Mouse (Mus musculus): ENCODE measurements around the gene Slc6a13. TPM values are rescaled to one million over a fixed set of nuclear protein-coding genes. Genes with fewer than 3 reads are reported as not detected.
A peak's percentile ranks its signal among the peaks of the same experiment; 100 is the strongest.

The Slc6a13 gene
- 15.8 and 16.1 TPM in 2 replicates for polyA plus RNA-seq (2016; fragmentation: Nextera tagmentation; extraction: Ambion mirVana)

DNA sequence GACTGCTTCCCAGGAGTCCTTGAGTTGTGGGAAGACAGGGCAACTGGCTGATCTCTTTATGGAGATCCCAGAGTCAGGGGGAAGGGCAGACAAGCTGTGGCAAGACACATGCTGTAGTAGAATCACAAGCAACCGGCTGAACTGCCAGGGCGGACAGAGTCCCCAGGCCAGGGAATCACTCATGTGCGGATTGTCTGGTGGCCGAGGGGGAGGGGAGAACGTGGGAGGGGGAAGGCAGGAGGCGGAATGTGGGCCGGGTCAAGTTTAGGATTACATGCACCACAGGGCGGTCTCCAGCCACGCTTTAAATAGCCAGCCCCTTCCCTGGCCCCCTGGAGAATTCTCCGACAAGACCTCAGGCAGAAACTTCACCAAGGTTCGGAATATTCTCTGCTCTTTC lies at the start of gene Slc6a13:
Gene Slc6a13, plus strand, starts transcription at position 274 of the 400 bp plus-strand sequence.
- no peaks in the 10 kb centered on the region for H3K9me3 ChIP-seq
- H3K9ac ChIP-seq, result no peak within 1 kb of the TSS
- H3K4me3 ChIP-seq, result no peak within 1 kb of the TSS
- no peak for ATAC-seq (ENCODE audit: low FRiP score, low read depth)
- peak within 1 kb of the TSS; percentile 28 for H3K4me2 ChIP-seq (replicated peaks)
- WGBS, result 4% methylated on average over 11 of the region's 11 CpGs
- no peaks in the 10 kb centered on the region for H3K36me3 ChIP-seq
- H3K27me3 ChIP-seq (replicated peaks), result no peaks in the 10 kb centered on the region
- no peak within 1 kb of the TSS for H3K27ac ChIP-seq
- peaks cover 6% of the 10 kb centered on the region for H3K4me1 ChIP-seq

- WGBS, result 44% methylated on average over 1 of the region's 1 CpGs
- ATAC-seq (ENCODE audit: low FRiP score, low read depth), result no peak
Measured at GRCm38 (mm10) chr6:121250406-121250805, 49.6 kb upstream of the Slc6a13 start.

GRCm38 (mm10) chr6:121251256-121251655 lies 48.8 kb upstream of the Slc6a13 start:
- Histone ChIP-seq H3K9me3 (no peaks in the 10 kb centered on the region), H3K4me1 (no peaks in the 10 kb centered on the region), H3K27me3 (replicated peaks) (no peaks in the 10 kb centered on the region), H3K36me3 (no peaks in the 10 kb centered on the region), H3K4me3 (no peak overlapping the region), H3K27ac (no peak overlapping the region), H3K4me2 (replicated peaks) (no peak overlapping the region), H3K9ac (no peak overlapping the region)
- 75% methylated on average over 5 of the region's 5 CpGs for WGBS
- ATAC-seq (ENCODE audit: low FRiP score, low read depth), result no peak

More at GRCm38 (mm10) chr6:121250406-121250805, 49.6 kb upstream of the Slc6a13 start:
- Histone ChIP-seq H3K4me3 (no peak overlapping the region), H3K9me3 (no peaks in the 10 kb centered on the region), H3K27ac (no peak overlapping the region), H3K27me3 (replicated peaks) (no peaks in the 10 kb centered on the region), H3K4me2 (replicated peaks) (no peak overlapping the region), H3K36me3 (no peaks in the 10 kb centered on the region), H3K9ac (no peak overlapping the region), H3K4me1 (no peaks in the 10 kb centered on the region)

DNA sequence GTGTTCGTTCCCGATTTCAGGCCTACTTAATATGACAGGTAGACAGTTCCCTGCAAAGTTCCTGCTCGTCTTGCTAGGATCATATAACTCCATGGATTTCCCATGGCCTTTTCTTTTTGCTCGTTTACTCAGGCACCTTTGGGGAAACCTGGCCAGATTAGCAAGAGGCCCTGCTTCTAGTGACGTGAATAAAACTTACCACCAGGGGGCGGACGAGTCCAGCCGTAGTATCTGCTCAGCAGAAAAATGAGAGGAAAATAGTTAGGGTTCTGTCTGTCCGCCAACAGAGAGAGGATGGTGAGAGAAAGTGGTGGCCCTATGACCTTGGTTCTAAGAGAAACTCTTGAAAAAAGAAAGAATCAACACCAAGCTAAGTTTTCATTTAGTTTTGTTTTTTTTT lies 39.5 kb upstream of the Slc6a13 start:
- no peaks in the 10 kb centered on the region for H3K36me3 ChIP-seq
- no peaks in the 10 kb centered on the region for H3K27me3 ChIP-seq (replicated peaks)
- no peak overlapping the region for H3K4me2 ChIP-seq (replicated peaks)
- no peak for ATAC-seq (ENCODE audit: low FRiP score, low read depth)
- no peak overlapping the region for H3K9ac ChIP-seq
- H3K4me3 ChIP-seq, result no peak overlapping the region
- no peak overlapping the region for H3K27ac ChIP-seq
- WGBS, result 37% methylated on average over 9 of the region's 9 CpGs
- H3K9me3 ChIP-seq, result no peaks in the 10 kb centered on the region
- no peaks in the 10 kb centered on the region for H3K4me1 ChIP-seq

- 82% methylated on average over 8 of the region's 8 CpGs for WGBS
- no peaks in the 10 kb centered on the region for H3K9me3 ChIP-seq
- H3K4me3 ChIP-seq, result no peak overlapping the region
- H3K4me2 ChIP-seq (replicated peaks), result no peak overlapping the region
- H3K36me3 ChIP-seq, result no peaks in the 10 kb centered on the region
- no peak overlapping the region for H3K27ac ChIP-seq
- no peaks in the 10 kb centered on the region for H3K4me1 ChIP-seq
- H3K27me3 ChIP-seq (replicated peaks), result no peaks in the 10 kb centered on the region
- H3K9ac ChIP-seq, result no peak overlapping the region
- ATAC-seq (ENCODE audit: low FRiP score, low read depth), result no peak
Measured at GRCm38 (mm10) chr6:121261233-121261632, 38.8 kb upstream of the Slc6a13 start.

DNA sequence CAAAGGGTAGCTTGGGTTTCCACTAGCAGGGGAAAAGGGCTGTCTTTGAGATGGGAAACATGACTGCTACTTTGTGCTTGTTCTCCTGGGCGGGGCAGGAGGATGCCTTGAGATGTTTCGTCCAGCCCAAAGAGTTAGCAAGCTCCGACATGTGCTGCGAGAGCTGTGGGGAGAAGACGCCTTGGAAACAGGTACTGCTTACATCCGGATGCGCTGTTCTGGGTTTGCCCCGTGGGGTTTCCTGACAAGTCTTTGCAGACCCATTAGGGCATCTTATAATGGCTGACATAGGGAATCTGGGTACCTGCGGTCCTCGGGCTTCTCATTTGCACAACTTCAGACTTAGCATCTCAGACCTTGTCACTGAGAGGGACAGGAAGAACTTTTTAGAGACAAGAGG lies 38.0 kb upstream of the Slc6a13 start:
- Histone ChIP-seq H3K27me3 (replicated peaks) (no peaks in the 10 kb centered on the region), H3K9me3 (no peaks in the 10 kb centered on the region), H3K4me1 (no peaks in the 10 kb centered on the region), H3K9ac (no peak overlapping the region), H3K4me2 (replicated peaks) (no peak overlapping the region), H3K4me3 (no peak overlapping the region), H3K36me3 (no peaks in the 10 kb centered on the region), H3K27ac (no peak overlapping the region)
- no peak for ATAC-seq (ENCODE audit: low FRiP score, low read depth)
- WGBS, result 91% methylated on average over 10 of the region's 10 CpGs

GRCm38 (mm10) chr6:121262496-121262895 lies 37.5 kb upstream of the Slc6a13 start:
- no peak overlapping the region for H3K4me3 ChIP-seq
- H3K27ac ChIP-seq, result no peak overlapping the region
- no peak for ATAC-seq (ENCODE audit: low FRiP score, low read depth)
- no peak overlapping the region for H3K4me2 ChIP-seq (replicated peaks)
- no peak overlapping the region for H3K9ac ChIP-seq
- H3K9me3 ChIP-seq, result no peaks in the 10 kb centered on the region
- H3K4me1 ChIP-seq, result no peaks in the 10 kb centered on the region
- H3K27me3 ChIP-seq (replicated peaks), result no peaks in the 10 kb centered on the region
- H3K36me3 ChIP-seq, result no peaks in the 10 kb centered on the region
- 94% methylated on average over 11 of the region's 11 CpGs for WGBS

DNA sequence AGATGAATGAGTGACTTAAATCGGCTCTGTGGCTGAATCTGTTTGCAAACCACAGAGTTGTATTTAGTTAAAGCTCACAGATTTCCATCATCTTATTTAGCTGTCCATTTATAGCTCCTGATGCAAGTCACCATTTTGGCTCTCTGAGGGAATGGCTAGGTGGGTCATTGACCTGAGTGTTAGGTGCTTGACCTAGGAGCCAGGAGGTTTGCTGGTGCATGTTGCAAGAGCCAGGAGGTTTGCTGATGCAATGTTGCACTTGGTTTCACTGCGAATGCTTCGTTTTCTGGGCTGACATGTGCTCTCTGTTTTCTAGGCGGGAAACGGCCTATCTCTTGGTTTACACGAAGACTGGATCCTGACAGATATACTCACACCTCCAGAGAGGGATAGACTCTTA lies 29.9 kb upstream of the Slc6a13 start:
- WGBS, result 83% methylated on average over 6 of the region's 6 CpGs
- no peak overlapping the region for H3K4me3 ChIP-seq
- no peaks in the 10 kb centered on the region for H3K4me1 ChIP-seq
- H3K27me3 ChIP-seq (replicated peaks), result no peaks in the 10 kb centered on the region
- H3K9me3 ChIP-seq, result no peaks in the 10 kb centered on the region
- no peaks in the 10 kb centered on the region for H3K36me3 ChIP-seq
- no peak for ATAC-seq (ENCODE audit: low FRiP score, low read depth)
- no peak overlapping the region for H3K9ac ChIP-seq
- no peak overlapping the region for H3K4me2 ChIP-seq (replicated peaks)
- no peak overlapping the region for H3K27ac ChIP-seq

DNA sequence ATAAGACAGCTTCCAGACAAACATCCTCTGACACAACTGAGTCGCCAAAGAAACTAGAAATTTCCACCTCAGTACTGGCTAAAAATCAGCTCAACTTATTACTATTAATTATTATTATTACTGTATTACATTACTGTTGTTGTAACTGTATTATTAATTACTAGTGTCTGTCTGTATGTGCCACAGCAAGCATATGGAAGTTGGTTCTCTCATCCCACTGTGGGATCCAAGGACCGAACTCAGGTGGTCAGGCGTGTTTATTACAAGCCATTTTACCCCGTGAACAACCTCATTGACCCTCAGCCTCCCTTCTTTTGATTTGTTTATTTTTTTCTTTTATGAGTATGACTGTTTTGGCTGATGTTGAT lies 28.3 kb upstream of the Slc6a13 start:
- Histone ChIP-seq H3K9ac (no peak overlapping the region), H3K4me1 (no peaks in the 10 kb centered on the region), H3K4me2 (replicated peaks) (no peak overlapping the region; the same call in 1 of the 2 replicates), H3K4me3 (no peak overlapping the region), H3K27ac (no peak overlapping the region), H3K9me3 (no peaks in the 10 kb centered on the region), H3K36me3 (no peaks in the 10 kb centered on the region), H3K27me3 (replicated peaks) (no peaks in the 10 kb centered on the region)
- no peak for ATAC-seq (ENCODE audit: low FRiP score, low read depth)
- WGBS, result 15% methylated on average over 4 of the region's 4 CpGs

- 17% methylated on average over 17 of the region's 17 CpGs for WGBS
- ATAC-seq (ENCODE audit: low FRiP score, low read depth), result peak; percentile 92
- Histone ChIP-seq H3K9me3 (no peaks in the 10 kb centered on the region), H3K4me1 (no peaks in the 10 kb centered on the region), H3K36me3 (no peaks in the 10 kb centered on the region), H3K4me2 (replicated peaks) (peak overlapping the region; percentile 63), H3K27ac (peak overlapping the region; percentile 37; the same call in 1 of the 2 replicates), H3K4me3 (peak overlapping the region; percentile 34), H3K9ac (peak overlapping the region; percentile 29; the same call in 1 of the 2 replicates), H3K27me3 (replicated peaks) (no peaks in the 10 kb centered on the region)
Measured at GRCm38 (mm10) chr6:121272075-121272800, 27.8 kb upstream of the Slc6a13 start.

DNA sequence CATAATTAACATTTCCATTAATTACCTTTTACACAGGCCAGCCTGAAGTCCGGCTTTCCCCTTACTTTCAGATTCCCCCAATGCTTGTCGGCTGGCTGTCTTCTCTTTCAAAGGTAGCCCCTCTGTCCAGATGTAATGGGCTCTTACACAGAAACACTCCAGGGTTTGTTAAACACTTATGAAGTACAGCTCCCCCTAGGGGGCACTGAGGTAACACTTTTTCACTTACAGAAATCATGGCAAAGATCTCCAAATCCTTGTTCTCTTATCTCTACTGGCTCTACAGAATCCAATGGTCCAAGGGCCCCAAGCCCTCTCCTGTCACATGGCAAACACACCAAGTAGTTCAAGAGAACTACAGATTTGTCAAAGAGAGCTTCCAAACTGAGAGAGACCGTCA lies 25.7 kb upstream of the Slc6a13 start:
- WGBS, result 87% methylated on average over 3 of the region's 3 CpGs
- ATAC-seq (ENCODE audit: low FRiP score, low read depth), result no peak
- no peak overlapping the region for H3K4me2 ChIP-seq (replicated peaks)
- H3K9me3 ChIP-seq, result no peaks in the 10 kb centered on the region
- H3K4me1 ChIP-seq, result no peaks in the 10 kb centered on the region
- no peak overlapping the region for H3K9ac ChIP-seq
- H3K27ac ChIP-seq, result no peak overlapping the region
- H3K36me3 ChIP-seq, result no peaks in the 10 kb centered on the region
- no peak overlapping the region for H3K4me3 ChIP-seq
- no peaks in the 10 kb centered on the region for H3K27me3 ChIP-seq (replicated peaks)

GRCm38 (mm10) chr6:121284132-121284531 lies 15.9 kb upstream of the Slc6a13 start:
- Histone ChIP-seq H3K27me3 (replicated peaks) (no peaks in the 10 kb centered on the region), H3K27ac (no peak overlapping the region), H3K9ac (no peak overlapping the region), H3K4me2 (replicated peaks) (no peak overlapping the region), H3K36me3 (no peaks in the 10 kb centered on the region), H3K4me3 (no peak overlapping the region), H3K9me3 (no peaks in the 10 kb centered on the region), H3K4me1 (no peaks in the 10 kb centered on the region)
- 86% methylated on average over 5 of the region's 5 CpGs for WGBS
- ATAC-seq (ENCODE audit: low FRiP score, low read depth), result no peak

DNA sequence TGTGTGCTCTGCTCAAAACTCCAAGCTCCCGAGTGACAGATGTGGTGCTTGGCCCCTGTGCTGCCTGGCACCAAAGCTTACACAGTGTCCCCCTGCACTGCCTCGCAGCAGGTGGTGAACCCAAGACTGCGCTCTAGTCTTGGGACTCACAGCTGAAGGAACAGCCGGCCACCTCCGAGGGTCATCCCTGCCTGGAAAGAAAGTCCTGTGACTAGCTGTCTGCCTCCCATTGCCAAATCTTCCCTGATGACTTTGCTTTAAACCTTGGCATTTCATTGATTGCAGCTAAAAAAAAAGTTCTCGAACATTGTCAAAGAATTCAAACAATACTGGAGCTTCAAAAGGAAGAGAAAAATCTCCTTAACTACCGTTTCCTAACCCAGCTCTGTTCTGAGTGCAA lies 710 bp upstream of the Slc6a13 start:
- Histone ChIP-seq H3K36me3 (no peaks in the 10 kb centered on the region), H3K27me3 (replicated peaks) (no peaks in the 10 kb centered on the region), H3K4me1 (peaks cover 6% of the 10 kb centered on the region), H3K9ac (no peak overlapping the region), H3K4me2 (replicated peaks) (no peak overlapping the region), H3K27ac (no peak overlapping the region), H3K9me3 (no peaks in the 10 kb centered on the region), H3K4me3 (no peak overlapping the region)
- WGBS, result 57% methylated on average over 7 of the region's 7 CpGs
- no peak for ATAC-seq (ENCODE audit: low FRiP score, low read depth)
